Mouse (Mus musculus) kidney, adult 2 months (tissue): ENCODE data around the gene Zdhhc15. TPM values are rescaled to one million over a fixed set of nuclear protein-coding genes. Genes with fewer than 3 reads are reported as not detected.

ENCODE experiments used
- DNase-seq: peaks from one replicate; pipeline ENCODE4 v3.0.0; 2021
- H3K27ac ChIP-seq: fragments of 200-500 bp; 2 replicates; pipeline ENCODE4 v1.5.1; 2012; ENCODE audit warnings: low read depth, low read length, control low read depth, inconsistent platforms; ENCODE audit not compliant: insufficient read depth
- H3K27me3 ChIP-seq: fragments of 200-500 bp; replicated peaks from 2 replicates; pipeline ENCODE4 v1.6.1; 2012; ENCODE audit warnings: mild to moderate bottlenecking, moderate library complexity, low read length, inconsistent platforms; ENCODE audit not compliant: control insufficient read depth, insufficient read depth
- H3K36me3 ChIP-seq: fragments of 200-500 bp; 2 replicates; pipeline ENCODE4 v1.6.1; 2012; ENCODE audit warnings: mild to moderate bottlenecking, moderate library complexity, low read length, inconsistent platforms; ENCODE audit not compliant: control insufficient read depth, insufficient read depth
- H3K4me1 ChIP-seq: fragments of 200-500 bp; 2 replicates; pipeline ENCODE4 v1.6.1; 2011; ENCODE audit warnings: low read length; ENCODE audit not compliant: control insufficient read depth, insufficient read depth
- H3K4me3 ChIP-seq: fragments of 200-500 bp; 2 replicates; pipeline ENCODE4 v1.5.1; 2011; ENCODE audit warnings: mild to moderate bottlenecking, low read depth, low read length, control low read depth; ENCODE audit not compliant: insufficient read depth
- CTCF ChIP-seq: fragments of 200-500 bp; conservative IDR thresholded peaks from 2 replicates; pipeline ENCODE4 v1.5.1; 2011; ENCODE audit warnings: low read depth, mild to moderate bottlenecking, control low read depth, low read length, moderate library complexity, mixed read lengths; ENCODE audit not compliant: insufficient read depth, insufficient read length
- POLR2A ChIP-seq: fragments of 200-500 bp; IDR thresholded peaks from one replicate; pipeline ENCODE4 v1.6.1; 2011; ENCODE audit warnings: low read depth, low read length, control low read depth
- WGBS: fragments of 180-500 bp; shearing (Covaris S2); methylation state at CpG from one replicate; pipeline ENCODE4 v1.1.7; 2018; 5-methylcytosine and 5-hydroxymethylcytosine counted together
- polyA plus RNA-seq: library from polyadenylated mRNA; depleted of rRNA; stranded (reverse); fragments of >200 nt; gene quantifications from 2 replicates; pipeline ENCODE4 v1.2.3, GENCODE M21; 2012

Zdhhc15 gene
- polyA plus RNA-seq, 1 experiment: 0.64 TPM

GRCm38 (mm10) chrX:104573946-104574345 is 96.9 kb downstream of the Zdhhc15 start:
- Histone ChIP-seq H3K27ac (no peak overlapping the region), H3K4me1 (no peaks in the 10 kb centered on the region), H3K36me3 (no peaks in the 10 kb centered on the region), H3K4me3 (no peak overlapping the region), H3K27me3 (no peaks in the 10 kb centered on the region)
- DNase-seq: no peak
- WGBS: 93% methylated on average over 5 of the region's 5 CpGs
- TF ChIP-seq CTCF (no peak), POLR2A (no peak)

- Histone ChIP-seq H3K36me3 (no peaks in the 10 kb centered on the region), H3K27ac (no peak overlapping the region), H3K4me1 (no peaks in the 10 kb centered on the region), H3K4me3 (no peak overlapping the region), H3K27me3 (no peaks in the 10 kb centered on the region)
- TF ChIP-seq POLR2A (no peak), CTCF (no peak)
- 64% methylated on average over 3 of the region's 3 CpGs for WGBS
- peak; percentile 10 for DNase-seq
These were observed 103.4 kb downstream of the Zdhhc15 start for GRCm38 (mm10) chrX:104567497-104567896.

- DNase-seq: no peak
- TF ChIP-seq POLR2A: no peak
- no peak for TF ChIP-seq CTCF
- no peaks in the 10 kb centered on the region for H3K4me1 ChIP-seq
- 100% methylated on average over 1 of the region's 1 CpGs for WGBS
- H3K27me3 ChIP-seq: no peaks in the 10 kb centered on the region
- no peak overlapping the region for H3K27ac ChIP-seq
- no peak overlapping the region for H3K4me3 ChIP-seq
- no peaks in the 10 kb centered on the region for H3K36me3 ChIP-seq
These were observed 125.6 kb downstream of the Zdhhc15 start for GRCm38 (mm10) chrX:104545283-104545682.

- 77% methylated on average over 4 of the region's 4 CpGs for WGBS
- TF ChIP-seq CTCF: no peak
- no peak for TF ChIP-seq POLR2A
- Histone ChIP-seq H3K4me1 (no peaks in the 10 kb centered on the region), H3K27ac (no peak overlapping the region), H3K4me3 (no peak overlapping the region), H3K36me3 (no peaks in the 10 kb centered on the region), H3K27me3 (no peaks in the 10 kb centered on the region)
- DNase-seq: no peak
These were observed 126.8 kb downstream of the Zdhhc15 start for GRCm38 (mm10) chrX:104543919-104544595.

- Histone ChIP-seq H3K4me3 (no peak overlapping the region), H3K36me3 (no peaks in the 10 kb centered on the region), H3K4me1 (no peaks in the 10 kb centered on the region), H3K27me3 (no peaks in the 10 kb centered on the region), H3K27ac (no peak overlapping the region)
- no peak for DNase-seq
- 93% methylated on average over 4 of the region's 4 CpGs for WGBS
- no peak for TF ChIP-seq CTCF
These were observed 128.2 kb downstream of the Zdhhc15 start for GRCm38 (mm10) chrX:104542635-104543034.

- 92% methylated on average over 5 of the region's 5 CpGs for WGBS
- H3K36me3 ChIP-seq: no peaks in the 10 kb centered on the region
- DNase-seq: no peak
- no peaks in the 10 kb centered on the region for H3K27me3 ChIP-seq
- no peaks in the 10 kb centered on the region for H3K4me1 ChIP-seq
- H3K27ac ChIP-seq: no peak overlapping the region
- no peak for TF ChIP-seq CTCF
- no peak for TF ChIP-seq POLR2A
- H3K4me3 ChIP-seq: no peak overlapping the region
These were observed 169.1 kb downstream of the Zdhhc15 start for GRCm38 (mm10) chrX:104501765-104502164.

GRCm38 (mm10) chrX:104489626-104490355 is 181.1 kb downstream of the Zdhhc15 start:
- TF ChIP-seq POLR2A (no peak), CTCF (no peak)
- WGBS: 57% methylated on average over 4 of the region's 4 CpGs

More at GRCm38 (mm10) chrX:104489626-104490355, 181.1 kb downstream of the Zdhhc15 start:
- Histone ChIP-seq H3K4me3 (no peak overlapping the region), H3K4me1 (no peaks in the 10 kb centered on the region), H3K27ac (no peak overlapping the region), H3K27me3 (no peaks in the 10 kb centered on the region), H3K36me3 (no peaks in the 10 kb centered on the region)
- DNase-seq: no peak
